Comparison of ENCODE assay signal across 29 mouse cellular contexts in genomic region chr14:76775387-76775924, GRCm38 (mm10).
DNase-seq lines count a peak whose midpoint lies in the region; ATAC-seq and TF ChIP-seq lines count a peak whose summit lies in the region.
"Had no signal": no experiment of that assay in that cellular context is flagged by ENCODE, and none has a peak within 500 bp of the region (broad histone marks: within the 10 kb centered on the region; RNA-seq: fewer than 3 reads in every experiment).

No protein-coding gene starts in this region.

- no peak overlapping the region for H3K9ac ChIP-seq in heart, embryonic 11.5 days (ENCODE audit: low read depth, low read length)
- no peak overlapping the region for H3K9ac ChIP-seq in heart, postnatal 0 days (replicated peaks; ENCODE audit: low read depth, low read length)
- H3K9ac ChIP-seq: forebrain, embryonic 15.5 days; heart, embryonic 15.5 days; hindbrain, embryonic 12.5 days; liver, embryonic 14.5 days; midbrain, embryonic 15.5 days; neural tube, embryonic 12.5 days had no signal

- peaks cover 20% of the 10 kb centered on the region for H3K4me1 ChIP-seq in heart, embryonic 11.5 days (ENCODE audit: control insufficient read depth, insufficient read depth, low read length)
- peaks cover 19% of the 10 kb centered on the region for H3K4me1 ChIP-seq in heart, postnatal 0 days (ENCODE audit: control insufficient read depth, insufficient read depth)

- 13% methylated on average over 3 of the region's 3 CpGs for WGBS in heart, embryonic 11.5 days (ENCODE audit: insufficient replicate concordance)
- WGBS in heart, postnatal 0 days, result 16% methylated on average over 3 of the region's 3 CpGs

- H3K27me3 ChIP-seq in heart, embryonic 11.5 days (ENCODE audit: control insufficient read depth, insufficient read depth, low read length), result no peaks in the 10 kb centered on the region
- H3K27me3 ChIP-seq in heart, postnatal 0 days (ENCODE audit: control insufficient read depth, insufficient read depth, low read length), result no peaks in the 10 kb centered on the region
- no peaks in the 10 kb centered on the region for H3K27me3 ChIP-seq in Patski
- H3K27me3 ChIP-seq: forebrain, embryonic 15.5 days; heart, embryonic 15.5 days; midbrain, embryonic 15.5 days; neural tube, embryonic 12.5 days had no signal

- peak overlapping the region; percentile 7; the same call in 1 of the 2 replicates for H3K27ac ChIP-seq in heart, embryonic 11.5 days (ENCODE audit: low read depth, low read length)
- no peak overlapping the region for H3K27ac ChIP-seq in heart, postnatal 0 days (ENCODE audit: low read depth)
- H3K27ac ChIP-seq: forebrain, embryonic 15.5 days; gastrocnemius, adult 2 months; heart, embryonic 15.5 days; hindbrain, embryonic 12.5 days; hindbrain, postnatal 0 days; liver, embryonic 14.5 days; macrophage; midbrain, embryonic 15.5 days; neural tube, embryonic 12.5 days had no signal

- no peaks in the 10 kb centered on the region for H3K36me3 ChIP-seq in heart, embryonic 11.5 days (ENCODE audit: control insufficient read depth, insufficient read depth, low read length)
- H3K36me3 ChIP-seq in heart, postnatal 0 days (replicated peaks; ENCODE audit: control insufficient read depth, insufficient read depth, low read length), result no peaks in the 10 kb centered on the region
- H3K36me3 ChIP-seq: forebrain, embryonic 15.5 days; heart, embryonic 15.5 days; hindbrain, embryonic 12.5 days; midbrain, embryonic 15.5 days; neural tube, embryonic 12.5 days had no signal

- POLR2A ChIA-PET in Patski (lab: Charles Lee), result interaction anchor here (0.9 to 6.0 kb wide), 14 partner anchors 9 to 269 kb away, joined by 3 to 60 read pairs (median 4); no protein-coding TSS in a partner anchor

- DNase-seq in heart, postnatal 14 days, result no peak
- DNase-seq in heart, postnatal 0 days (ENCODE audit: low spot score), result no peak
- no peak for DNase-seq in heart, postnatal 10 days
- DNase-seq in Patski (ENCODE audit: low read depth, low spot score), result peak; percentile 94
- DNase-seq in gastrocnemius, postnatal 4 days (ENCODE audit: low spot score in 2 of 2), result no peak
- no peak for DNase-seq in testis, postnatal 10 days (ENCODE audit: low spot score)
- DNase-seq: adrenal gland, postnatal 10 days; cerebellum, adult 8-10 months; cerebellum, postnatal 25 days; gastrocnemius, adult 2 months; gastrocnemius, postnatal 36 days; kidney, adult 11 months; kidney, postnatal 14 days; layer of hippocampus, adult 9-11 months; liver; lung, adult 2 months; lung, postnatal 10 days; right cerebral cortex, adult 18-20 months; right cerebral cortex, postnatal 4 days; thymus, postnatal 4 days had no signal

- no peaks in the 10 kb centered on the region for H3K9me3 ChIP-seq in heart, embryonic 11.5 days (replicated peaks; ENCODE audit: control insufficient read depth, low read length)
- no peaks in the 10 kb centered on the region for H3K9me3 ChIP-seq in heart, postnatal 0 days (replicated peaks; ENCODE audit: control insufficient read depth, low read length)
- H3K9me3 ChIP-seq: forebrain, embryonic 15.5 days; heart, embryonic 15.5 days; hindbrain, embryonic 12.5 days; midbrain, embryonic 15.5 days; neural tube, embryonic 12.5 days had no signal

- H3K4me2 ChIP-seq in heart, embryonic 11.5 days, result no peak overlapping the region
- H3K4me2 ChIP-seq in heart, postnatal 0 days (ENCODE audit: low read depth, low read length), result no peak overlapping the region
- H3K4me2 ChIP-seq: forebrain, embryonic 15.5 days; heart, embryonic 15.5 days; hindbrain, embryonic 12.5 days; midbrain, embryonic 15.5 days; neural tube, embryonic 12.5 days had no signal

- H3K4me3 ChIP-seq in heart, embryonic 11.5 days (ENCODE audit: low read depth, low read length), result no peak overlapping the region
- no peak overlapping the region for H3K4me3 ChIP-seq in heart, postnatal 0 days (ENCODE audit: low read depth, low read length)
- H3K4me3 ChIP-seq: forebrain, embryonic 15.5 days; gastrocnemius, adult 2 months; heart, embryonic 15.5 days; hindbrain, embryonic 12.5 days; midbrain, embryonic 15.5 days; neural tube, embryonic 12.5 days had no signal

- CTCF ChIA-PET in Patski (lab: Charles Lee), result interaction anchor here (0.8 to 1.8 kb wide), 5 partner anchors 9 to 230 kb away, joined by 3 to 5 read pairs (median 4); no protein-coding TSS in a partner anchor

- intact Hi-C loops in heart, postnatal 14 days (cut with DNase I), result no loop called here
- intact Hi-C loops in heart, postnatal 10 days (cut with DNase I), result no loop called here

- TF ChIP-seq EP300 in heart, postnatal 0 days (IDR thresholded peaks at IDR 0.05; ENCODE audit: low read depth), result no peak

- in situ Hi-C loops in Patski (cut with MboI; ENCODE audit: low pct_unique_long_range_greater_than_20kb), result no loop called here

- peak; percentile 73 for ATAC-seq in heart, embryonic 11.5 days (replicated peaks; ENCODE audit: insufficient number of reproducible peaks, low FRiP score, low TSS enrichment)
- peak; percentile 41; the same call in 1 of the 2 replicates for ATAC-seq in heart, postnatal 0 days (ENCODE audit: insufficient read depth, low read depth)
- ATAC-seq in Patski, result peak; percentile 85
- ATAC-seq: forebrain, embryonic 15.5 days; hindbrain, postnatal 0 days; midbrain, embryonic 15.5 days had no signal

- TF ChIP-seq CTCF in heart, postnatal 0 days (IDR thresholded peaks at IDR 0.05; ENCODE audit: low read depth), result no peak
- TF ChIP-seq CTCF in Patski (IDR thresholded peaks at IDR 0.05), result peak; percentile 9
